Mouse (Mus musculus) C2C12 (cell line): ENCODE measurements at regions not wholly inside any gene's neighbourhood (a gene's known extent, or its start where the extent isn't known, plus 50 kb on each side); places are given as distances from the start of the nearest gene placed in this dataset.

Source experiments
- H3K27me3 ChIP-seq: one replicate; pipeline ENCODE4 v1.6.1; 2011; ENCODE audit not compliant: control insufficient read depth, insufficient read depth, insufficient read length
- H3K36me3 ChIP-seq: one replicate; pipeline ENCODE4 v1.6.1; 2011; ENCODE audit not compliant: control insufficient read depth, insufficient read depth
- H3K4me3 ChIP-seq: one replicate; pipeline ENCODE4 v1.5.1; 2011; ENCODE audit warnings: mild to moderate bottlenecking, control low read depth; ENCODE audit not compliant: poor library complexity, insufficient read depth, severe bottlenecking
- H3K79me2 ChIP-seq: one replicate; pipeline ENCODE4 v1.6.1; 2011; ENCODE audit not compliant: control insufficient read depth, insufficient read depth
- H3K79me3 ChIP-seq: one replicate; pipeline ENCODE4 v1.6.1; 2011; ENCODE audit warnings: low read depth, control low read depth
- H3ac ChIP-seq: one replicate; pipeline ENCODE3; 2011; ENCODE audit warnings: low read depth; ENCODE audit not compliant: control insufficient read depth, insufficient read length
- CEBPB ChIP-seq: IDR thresholded peaks from one replicate; pipeline ENCODE4 v1.6.1; 2011; ENCODE audit warnings: low read depth, mild to moderate bottlenecking, control low read depth, moderate library complexity
- CTCF ChIP-seq: IDR thresholded peaks from one replicate; pipeline ENCODE4 v1.5.1; 2011; ENCODE audit not compliant: control insufficient read depth, insufficient read depth, insufficient read length
- FOSL1 ChIP-seq: IDR thresholded peaks from one replicate; pipeline ENCODE4 v1.8.0; 2011; ENCODE audit warnings: mild to moderate bottlenecking, low read length; ENCODE audit not compliant: poor library complexity, insufficient read depth, severe bottlenecking
- MAX ChIP-seq: IDR thresholded peaks from one replicate; pipeline ENCODE4 v1.6.1; 2011; ENCODE audit warnings: mild to moderate bottlenecking, control low read depth
- MYOD1 ChIP-seq: IDR thresholded peaks from one replicate; pipeline ENCODE4 v1.6.1; 2011; ENCODE audit warnings: low read depth; ENCODE audit not compliant: control insufficient read depth, insufficient read length
- MYOG ChIP-seq: IDR thresholded peaks from one replicate; pipeline ENCODE4 v1.6.1; 2011; ENCODE audit not compliant: control insufficient read depth, insufficient read length; ENCODE audit errors: extremely low read depth
- USF1 ChIP-seq: IDR thresholded peaks from one replicate; pipeline ENCODE4 v1.6.1; 2011; ENCODE audit warnings: low read depth, mild to moderate bottlenecking, control low read depth, moderate library complexity

DNA sequence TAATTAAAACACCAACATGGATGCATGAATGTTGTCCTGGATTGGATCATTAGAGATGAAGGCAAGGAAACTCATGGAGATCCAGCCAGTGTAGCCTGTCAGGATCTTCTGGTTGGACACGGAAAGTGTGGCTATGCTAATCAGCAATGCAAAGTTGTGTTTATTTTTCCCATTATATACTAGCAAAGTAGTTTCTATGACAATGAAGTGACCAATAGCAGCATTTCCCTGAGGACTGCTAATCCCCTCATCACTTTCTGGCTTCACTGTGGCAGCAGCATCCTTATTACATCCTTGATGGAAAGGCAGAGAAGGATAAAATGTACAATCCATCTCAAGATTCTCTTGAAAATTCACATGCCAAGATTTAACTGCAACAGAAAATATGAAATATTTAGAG, 534.7 kb downstream of the Basp1 start:
- H3ac ChIP-seq: no peak overlapping the region
- H3K36me3 ChIP-seq: no peaks in the 10 kb centered on the region
- no peaks in the 10 kb centered on the region for H3K27me3 ChIP-seq
- H3K79me3 ChIP-seq: no peaks in the 10 kb centered on the region
- TF ChIP-seq MYOD1: no peak
- TF ChIP-seq USF1: no peak
- TF ChIP-seq MAX: no peak
- no peak for TF ChIP-seq CTCF
- no peak for TF ChIP-seq MYOG
- no peak for TF ChIP-seq CEBPB
- TF ChIP-seq FOSL1: no peak
- H3K4me3 ChIP-seq: no peak overlapping the region
- H3K79me2 ChIP-seq: no peaks in the 10 kb centered on the region

DNA sequence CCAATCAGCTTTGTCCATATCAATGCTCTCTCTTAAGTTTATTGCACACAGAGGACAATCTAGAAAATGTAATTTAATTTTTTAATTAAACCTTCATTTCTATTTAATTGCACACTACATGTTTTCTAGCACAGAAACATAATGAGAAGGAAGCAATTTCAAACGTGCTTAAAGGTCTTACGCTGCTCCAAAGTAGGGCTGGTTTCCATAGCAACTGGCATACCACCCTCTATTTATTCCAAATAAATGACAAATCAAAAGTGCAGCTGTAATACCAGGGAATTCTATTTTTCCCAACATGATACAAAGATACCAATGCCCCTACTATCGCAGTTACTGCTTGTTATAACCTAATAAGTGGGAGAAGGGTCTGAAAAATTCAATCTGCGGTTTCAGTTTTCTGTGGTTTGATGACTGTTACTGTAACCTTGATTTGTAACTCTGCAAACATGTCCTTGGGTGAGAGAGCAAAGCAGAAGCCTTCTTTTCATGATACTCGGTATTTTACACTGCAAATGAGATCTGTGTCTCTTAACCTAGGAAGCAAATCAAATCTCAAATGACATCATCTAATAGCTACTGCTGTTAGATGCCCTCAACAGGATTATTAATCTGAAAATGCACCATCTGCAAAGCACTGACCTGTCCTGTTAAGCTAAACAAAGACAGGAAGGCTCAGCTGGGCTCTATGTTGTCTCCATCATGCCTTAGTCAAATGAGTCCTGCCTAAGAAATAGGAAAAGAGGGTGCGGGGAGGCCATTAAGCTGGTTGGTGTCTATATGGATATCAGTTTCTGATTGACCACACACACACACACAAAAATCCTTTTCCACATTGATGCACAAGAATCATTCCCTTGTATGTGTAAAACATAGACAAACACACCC, 535.6 kb downstream of the Basp1 start:
- Histone ChIP-seq H3K36me3 (no peaks in the 10 kb centered on the region), H3K79me2 (no peaks in the 10 kb centered on the region), H3K27me3 (no peaks in the 10 kb centered on the region), H3ac (no peak overlapping the region), H3K4me3 (no peak overlapping the region), H3K79me3 (no peaks in the 10 kb centered on the region)
- TF ChIP-seq MAX: no peak
- no peak for TF ChIP-seq CEBPB
- no peak for TF ChIP-seq USF1
- no peak for TF ChIP-seq MYOG
- TF ChIP-seq FOSL1: no peak
- no peak for TF ChIP-seq MYOD1
- no peak for TF ChIP-seq CTCF

DNA sequence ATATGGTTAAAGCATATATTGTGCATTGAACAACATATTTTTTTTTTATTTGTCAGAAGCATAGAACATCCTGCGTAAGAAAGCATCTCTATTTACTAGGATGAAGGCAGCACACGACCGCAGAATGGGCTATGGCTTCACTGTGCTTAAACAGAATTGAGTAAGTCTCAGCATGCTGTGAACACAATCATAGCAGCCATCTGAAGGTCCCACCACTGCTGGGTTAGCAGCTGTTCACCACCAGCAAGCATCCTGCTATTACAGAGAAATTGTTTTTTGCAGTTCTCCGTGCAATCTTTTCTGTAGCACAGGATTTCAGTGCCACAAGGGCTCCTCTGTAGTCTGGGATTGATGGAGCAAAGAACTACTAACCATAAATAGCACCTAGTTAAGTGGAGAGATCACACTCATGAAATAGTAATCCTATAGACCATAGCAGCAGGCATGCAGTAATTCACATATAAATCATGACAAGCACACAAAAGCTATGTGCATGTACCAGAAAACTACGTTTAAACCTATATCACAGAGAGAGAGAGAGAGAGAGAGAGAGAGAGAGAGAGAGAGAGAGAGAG, 537.3 kb downstream of the Basp1 start:
- Histone ChIP-seq H3K79me3 (no peaks in the 10 kb centered on the region), H3ac (no peak overlapping the region), H3K79me2 (no peaks in the 10 kb centered on the region), H3K27me3 (no peaks in the 10 kb centered on the region), H3K36me3 (no peaks in the 10 kb centered on the region), H3K4me3 (no peak overlapping the region)
- no peak for TF ChIP-seq MYOG
- no peak for TF ChIP-seq CEBPB
- no peak for TF ChIP-seq MYOD1
- TF ChIP-seq USF1: no peak
- no peak for TF ChIP-seq MAX
- TF ChIP-seq CTCF: no peak
- TF ChIP-seq FOSL1: no peak

DNA sequence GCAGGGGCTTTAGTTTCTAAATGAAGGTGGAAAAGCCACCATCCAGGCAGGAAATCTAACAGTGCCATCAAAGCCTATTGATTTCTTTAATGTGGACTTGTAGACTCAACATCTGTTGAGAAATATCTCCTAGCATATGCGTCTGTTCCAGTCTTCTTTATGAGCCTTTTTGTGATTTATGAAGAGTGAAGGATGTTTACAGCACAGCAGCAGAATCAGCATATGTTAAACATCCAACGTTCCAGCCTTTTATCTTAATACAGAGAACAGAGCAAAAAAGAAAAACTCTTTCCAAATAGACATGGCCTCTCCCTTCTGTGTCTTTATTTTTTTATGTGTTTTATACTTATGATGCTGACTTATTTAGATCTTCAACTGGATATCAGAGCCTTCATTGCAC, 573.3 kb downstream of the Basp1 start:
- Histone ChIP-seq H3K4me3 (no peak overlapping the region), H3K79me2 (no peaks in the 10 kb centered on the region), H3ac (no peak overlapping the region), H3K79me3 (no peaks in the 10 kb centered on the region), H3K36me3 (no peaks in the 10 kb centered on the region), H3K27me3 (peaks cover 9% of the 10 kb centered on the region)
- no peak for TF ChIP-seq MYOG
- TF ChIP-seq CEBPB: no peak
- TF ChIP-seq FOSL1: no peak
- TF ChIP-seq USF1: no peak
- TF ChIP-seq CTCF: no peak
- no peak for TF ChIP-seq MYOD1
- TF ChIP-seq MAX: no peak

DNA sequence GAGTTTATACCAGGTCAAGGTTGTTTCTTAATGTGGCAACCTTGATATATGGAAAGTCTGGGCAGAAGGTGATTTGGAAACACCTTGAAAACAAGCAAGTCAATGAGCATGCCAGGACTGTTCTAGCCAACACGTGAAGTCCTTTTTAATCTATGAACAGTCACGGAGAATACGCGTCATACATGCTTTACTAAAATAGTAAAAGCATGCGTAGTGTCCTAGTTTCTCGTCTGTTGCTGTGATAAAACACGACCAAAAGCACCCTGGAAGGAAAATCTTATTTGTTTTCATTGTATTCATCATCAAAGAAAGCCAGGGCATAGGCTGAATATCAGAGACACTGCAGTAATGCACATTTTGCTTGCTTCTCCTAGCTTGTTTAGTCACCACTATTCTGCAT, 575.2 kb downstream of the Basp1 start:
- Histone ChIP-seq H3ac (no peak overlapping the region), H3K79me2 (no peaks in the 10 kb centered on the region), H3K36me3 (no peaks in the 10 kb centered on the region), H3K79me3 (no peaks in the 10 kb centered on the region), H3K27me3 (peaks cover 9% of the 10 kb centered on the region), H3K4me3 (no peak overlapping the region)
- TF ChIP-seq CEBPB: no peak
- no peak for TF ChIP-seq MAX
- TF ChIP-seq MYOG: no peak
- TF ChIP-seq USF1: no peak
- no peak for TF ChIP-seq FOSL1
- no peak for TF ChIP-seq CTCF
- TF ChIP-seq MYOD1: no peak
